Mouse (Mus musculus) bone marrow macrophage, adult 2 months (primary cell): Measurements from ENCODE around the gene Aatf.

ENCODE experiments used
- CTCF ChIP-seq: IDR thresholded peaks from 2 replicates; pipeline ENCODE4 v1.5.1; 2012; ENCODE audit warnings: low read depth, mild to moderate bottlenecking, low read length, moderate library complexity
- POLR2A ChIP-seq: IDR thresholded peaks from 2 replicates; pipeline ENCODE4 v1.6.1; 2012; ENCODE audit warnings: mild to moderate bottlenecking, low read depth, low read length, borderline replicate concordance

- TF ChIP-seq CTCF = peak; percentile 29; the same call in 1 of the 2 replicates
- TF ChIP-seq POLR2A = no peak
Measured at GRCm38 (mm10) chr11:84429581-84429980, 83.7 kb downstream of the Aatf start.
